Mouse (Mus musculus): ENCODE measurements at regions not wholly inside any gene's neighbourhood (a gene's known extent, or its start where the extent isn't known, plus 50 kb on each side); places are given as distances from the start of the nearest gene placed in this dataset.
"Not testable (repeated sequence)": the region's sequence is repeated elsewhere in the genome, so short reads cannot be mapped to it uniquely, and the experiment has no call there.

- H3K9me3 ChIP-seq (ENCODE audit: control insufficient read depth, low read length); H3K9ac ChIP-seq (ENCODE audit: low read depth, low read length); ATAC-seq (replicated peaks; ENCODE audit: low FRiP score); H3K4me3 ChIP-seq (ENCODE audit: low read depth, low read length); H3K4me1 ChIP-seq (replicated peaks; ENCODE audit: control insufficient read depth, insufficient read depth, low read length); H3K27ac ChIP-seq (ENCODE audit: low read depth, low read length); H3K4me2 ChIP-seq; DNase-seq (ENCODE audit: low spot score); H3K36me3 ChIP-seq (ENCODE audit: control insufficient read depth, insufficient read depth, low read length); H3K27me3 ChIP-seq (replicated peaks; ENCODE audit: control insufficient read depth, insufficient read depth, low read length): not testable (repeated sequence)
- 60% methylated on average over 1 of the region's 1 CpGs for WGBS
Observed at GRCm38 (mm10) chr10:38704762-38705130, 116.8 kb downstream of the Rfpl4b start.

DNA sequence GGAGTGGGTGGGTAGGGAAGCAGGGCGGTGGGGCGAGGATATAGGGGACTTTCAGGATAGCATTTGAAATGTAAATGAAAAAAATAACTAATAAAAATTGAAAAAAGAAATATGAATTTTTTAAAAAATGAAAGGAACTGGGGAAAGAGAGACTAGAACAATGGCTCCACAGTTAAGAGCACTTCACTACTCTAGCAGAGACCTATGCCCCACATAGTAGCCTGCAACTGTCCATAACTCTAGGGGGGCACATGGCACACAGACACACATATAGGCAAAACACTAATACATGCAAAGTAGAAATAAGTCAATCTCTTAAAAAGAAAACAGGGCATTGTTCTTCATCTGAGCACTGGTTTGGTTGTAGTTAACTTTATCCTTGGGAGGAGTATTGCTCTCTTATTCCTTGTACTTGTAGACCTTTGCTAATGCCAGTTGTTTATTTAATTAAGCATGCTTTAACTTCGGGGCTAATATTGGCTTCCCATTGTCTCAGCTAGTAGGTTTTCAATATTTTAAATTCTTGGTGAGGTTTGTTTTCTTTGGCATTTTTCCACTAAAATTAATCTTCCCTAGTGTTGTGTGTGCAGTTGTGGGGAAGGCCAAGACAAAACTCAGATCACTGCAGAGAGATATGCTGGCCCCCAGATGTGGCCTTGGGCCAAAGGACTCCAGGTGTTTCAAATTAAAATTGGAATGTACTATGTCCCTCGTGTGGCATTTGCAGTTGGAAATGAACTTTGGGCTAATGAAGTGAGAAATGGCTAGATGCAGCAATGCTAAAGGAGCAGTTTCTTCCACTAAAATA lies 117.4 kb downstream of the Rfpl4b start:
- Histone ChIP-seq H3K4me3 (ENCODE audit: low read depth, low read length) (no peak overlapping the region), H3K27ac (ENCODE audit: low read depth, low read length) (no peak overlapping the region), H3K27me3 (replicated peaks; ENCODE audit: control insufficient read depth, insufficient read depth, low read length) (no peaks in the 10 kb centered on the region), H3K4me2 (no peak overlapping the region), H3K36me3 (ENCODE audit: control insufficient read depth, insufficient read depth, low read length) (no peaks in the 10 kb centered on the region), H3K4me1 (replicated peaks; ENCODE audit: control insufficient read depth, insufficient read depth, low read length) (no peaks in the 10 kb centered on the region), H3K9me3 (ENCODE audit: control insufficient read depth, low read length) (no peaks in the 10 kb centered on the region), H3K9ac (ENCODE audit: low read depth, low read length) (no peak overlapping the region)
- ATAC-seq (replicated peaks; ENCODE audit: low FRiP score) (no peak), DNase-seq (ENCODE audit: low spot score) (no peak)
- 76% methylated on average over 4 of the region's 4 CpGs for WGBS

DNA sequence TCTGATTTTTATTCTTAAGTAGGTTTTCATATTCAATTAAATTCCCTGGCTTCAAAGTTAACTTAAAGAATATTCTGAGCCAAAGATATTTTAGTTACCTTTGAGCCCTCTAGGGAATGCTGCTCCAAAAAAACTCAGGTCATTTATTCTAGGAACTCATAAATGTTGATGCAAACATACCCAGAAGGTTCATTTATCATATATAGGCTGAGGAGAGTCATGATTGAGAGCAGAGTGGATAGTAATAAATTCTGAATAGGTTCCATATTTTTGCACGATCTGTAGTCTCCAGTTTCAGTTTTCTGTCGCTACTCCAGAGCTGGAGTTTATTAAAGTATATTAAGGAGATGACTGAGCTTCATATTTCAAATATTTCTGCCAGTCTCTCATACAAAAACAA lies 144.1 kb downstream of the Rfpl4b start:
- H3K9me3 ChIP-seq (ENCODE audit: control insufficient read depth, low read length): no peaks in the 10 kb centered on the region
- H3K36me3 ChIP-seq (ENCODE audit: control insufficient read depth, insufficient read depth, low read length): no peaks in the 10 kb centered on the region
- no peak for DNase-seq (ENCODE audit: low spot score)
- no peak overlapping the region for H3K9ac ChIP-seq (ENCODE audit: low read depth, low read length)
- ATAC-seq (replicated peaks; ENCODE audit: low FRiP score): no peak
- 70% methylated on average over 2 of the region's 2 CpGs for WGBS
- no peaks in the 10 kb centered on the region for H3K27me3 ChIP-seq (replicated peaks; ENCODE audit: control insufficient read depth, insufficient read depth, low read length)
- H3K4me1 ChIP-seq (replicated peaks; ENCODE audit: control insufficient read depth, insufficient read depth, low read length): no peaks in the 10 kb centered on the region
- H3K4me2 ChIP-seq: no peak overlapping the region
- no peak overlapping the region for H3K27ac ChIP-seq (ENCODE audit: low read depth, low read length)
- no peak overlapping the region for H3K4me3 ChIP-seq (ENCODE audit: low read depth, low read length)

GRCm38 (mm10) chr10:38668610-38669009 lies 153.0 kb downstream of the Rfpl4b start:
- Histone ChIP-seq H3K9ac (ENCODE audit: low read depth, low read length) (no peak overlapping the region), H3K4me3 (ENCODE audit: low read depth, low read length) (no peak overlapping the region), H3K36me3 (ENCODE audit: control insufficient read depth, insufficient read depth, low read length) (no peaks in the 10 kb centered on the region), H3K4me2 (no peak overlapping the region), H3K27ac (ENCODE audit: low read depth, low read length) (no peak overlapping the region), H3K9me3 (ENCODE audit: control insufficient read depth, low read length) (no peaks in the 10 kb centered on the region), H3K4me1 (replicated peaks; ENCODE audit: control insufficient read depth, insufficient read depth, low read length) (no peaks in the 10 kb centered on the region), H3K27me3 (replicated peaks; ENCODE audit: control insufficient read depth, insufficient read depth, low read length) (no peaks in the 10 kb centered on the region)
- DNase-seq (ENCODE audit: low spot score) (no peak), ATAC-seq (replicated peaks; ENCODE audit: low FRiP score) (no peak)

- no peaks in the 10 kb centered on the region for H3K9me3 ChIP-seq (ENCODE audit: control insufficient read depth, low read length)
- no peak for ATAC-seq (replicated peaks; ENCODE audit: low FRiP score)
- H3K27ac ChIP-seq (ENCODE audit: low read depth, low read length): no peak overlapping the region
- no peaks in the 10 kb centered on the region for H3K36me3 ChIP-seq (ENCODE audit: control insufficient read depth, insufficient read depth, low read length)
- H3K27me3 ChIP-seq (replicated peaks; ENCODE audit: control insufficient read depth, insufficient read depth, low read length): no peaks in the 10 kb centered on the region
- DNase-seq (ENCODE audit: low spot score): no peak
- no peaks in the 10 kb centered on the region for H3K4me1 ChIP-seq (replicated peaks; ENCODE audit: control insufficient read depth, insufficient read depth, low read length)
- no peak overlapping the region for H3K4me3 ChIP-seq (ENCODE audit: low read depth, low read length)
- H3K4me2 ChIP-seq: no peak overlapping the region
- H3K9ac ChIP-seq (ENCODE audit: low read depth, low read length): no peak overlapping the region
Observed at GRCm38 (mm10) chr10:38667841-38668240, 153.7 kb downstream of the Rfpl4b start.

- no peak for ATAC-seq (replicated peaks; ENCODE audit: low FRiP score)
- 65% methylated on average over 1 of the region's 1 CpGs for WGBS
- DNase-seq (ENCODE audit: low spot score): no peak
- H3K36me3 ChIP-seq (ENCODE audit: control insufficient read depth, insufficient read depth, low read length): no peaks in the 10 kb centered on the region
- H3K27me3 ChIP-seq (replicated peaks; ENCODE audit: control insufficient read depth, insufficient read depth, low read length): no peaks in the 10 kb centered on the region
- no peak overlapping the region for H3K4me3 ChIP-seq (ENCODE audit: low read depth, low read length)
- H3K4me2 ChIP-seq: no peak overlapping the region
- H3K27ac ChIP-seq (ENCODE audit: low read depth, low read length): no peak overlapping the region
- no peaks in the 10 kb centered on the region for H3K9me3 ChIP-seq (ENCODE audit: control insufficient read depth, low read length)
- H3K4me1 ChIP-seq (replicated peaks; ENCODE audit: control insufficient read depth, insufficient read depth, low read length): no peaks in the 10 kb centered on the region
- H3K9ac ChIP-seq (ENCODE audit: low read depth, low read length): no peak overlapping the region
Observed at GRCm38 (mm10) chr10:38635695-38636094, 185.9 kb downstream of the Rfpl4b start.

DNA sequence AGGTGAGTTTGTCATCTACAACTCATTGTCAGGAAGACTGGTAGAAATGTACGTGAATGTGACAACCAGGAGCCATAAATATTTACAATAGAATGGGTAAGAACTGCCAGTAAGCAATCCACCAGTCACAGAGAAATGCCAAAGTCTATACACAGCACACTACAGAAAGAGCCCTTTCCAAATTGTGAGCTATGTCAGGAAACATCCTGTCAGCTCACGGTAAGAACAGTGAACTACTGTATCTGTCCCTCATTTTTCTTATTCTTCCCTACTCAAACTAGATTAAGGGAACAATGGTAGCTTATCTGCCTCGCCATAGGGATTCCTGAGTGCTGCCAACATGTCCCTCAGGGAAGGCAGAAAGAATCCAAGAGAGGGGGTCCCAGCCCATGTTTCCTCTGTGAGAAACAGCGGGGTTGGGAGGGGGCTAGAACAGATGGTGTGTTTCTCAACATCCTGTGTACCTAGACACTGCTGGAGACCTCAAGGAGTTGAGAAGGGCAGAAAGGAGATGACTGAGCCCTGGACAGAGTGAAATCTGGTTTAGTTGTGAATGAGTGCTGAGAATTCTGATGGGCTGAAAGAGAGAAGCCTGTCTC lies 191.6 kb downstream of the Rfpl4b start:
- Histone ChIP-seq H3K4me3 (ENCODE audit: low read depth, low read length) (no peak overlapping the region), H3K27ac (ENCODE audit: low read depth, low read length) (no peak overlapping the region), H3K9me3 (ENCODE audit: control insufficient read depth, low read length) (no peaks in the 10 kb centered on the region), H3K36me3 (ENCODE audit: control insufficient read depth, insufficient read depth, low read length) (no peaks in the 10 kb centered on the region), H3K4me2 (no peak overlapping the region), H3K27me3 (replicated peaks; ENCODE audit: control insufficient read depth, insufficient read depth, low read length) (no peaks in the 10 kb centered on the region), H3K9ac (ENCODE audit: low read depth, low read length) (no peak overlapping the region), H3K4me1 (replicated peaks; ENCODE audit: control insufficient read depth, insufficient read depth, low read length) (no peaks in the 10 kb centered on the region)
- ATAC-seq (replicated peaks; ENCODE audit: low FRiP score): no peak
- WGBS: 66% methylated on average over 4 of the region's 4 CpGs
- DNase-seq (ENCODE audit: low spot score): no peak

GRCm38 (mm10) chr10:38623399-38623798 lies 198.2 kb downstream of the Rfpl4b start:
- no peak overlapping the region for H3K27ac ChIP-seq (ENCODE audit: low read depth, low read length)
- no peak overlapping the region for H3K4me2 ChIP-seq
- H3K4me3 ChIP-seq (ENCODE audit: low read depth, low read length): no peak overlapping the region
- DNase-seq (ENCODE audit: low spot score) (no peak), ATAC-seq (replicated peaks; ENCODE audit: low FRiP score) (no peak)
- H3K9ac ChIP-seq (ENCODE audit: low read depth, low read length): no peak overlapping the region
- no peaks in the 10 kb centered on the region for H3K9me3 ChIP-seq (ENCODE audit: control insufficient read depth, low read length)
- no peaks in the 10 kb centered on the region for H3K27me3 ChIP-seq (replicated peaks; ENCODE audit: control insufficient read depth, insufficient read depth, low read length)
- no peaks in the 10 kb centered on the region for H3K4me1 ChIP-seq (replicated peaks; ENCODE audit: control insufficient read depth, insufficient read depth, low read length)
- WGBS: 85% methylated on average over 1 of the region's 1 CpGs
- no peaks in the 10 kb centered on the region for H3K36me3 ChIP-seq (ENCODE audit: control insufficient read depth, insufficient read depth, low read length)

All from liver, embryonic 11.5 days (tissue).